Mouse (Mus musculus) limb, embryonic 13.5 days (tissue): Measurements from ENCODE around the gene Slc17a1. TPM values are rescaled to one million over a fixed set of nuclear protein-coding genes. Genes with fewer than 3 reads are reported as not detected.

Source experiments
- ATAC-seq: fragments of 200-750 bp; cut with Nextera tagmentation; 2 replicates; pipeline ENCODE4 v1.8.0; 2017; ENCODE audit warnings: low read depth, moderate number of reproducible peaks, moderate TSS enrichment; ENCODE audit not compliant: low FRiP score
- H3K27ac ChIP-seq: fragments of 300-500 bp; sonication (generic); 2 replicates; pipeline ENCODE4 v1.5.1; 2015; ENCODE audit warnings: inconsistent platforms, mild to moderate bottlenecking, moderate library complexity
- H3K27me3 ChIP-seq: fragments of 300-500 bp; sonication (generic); 2 replicates; pipeline ENCODE4 v1.6.1; 2015; ENCODE audit warnings: mild to moderate bottlenecking, inconsistent platforms
- H3K36me3 ChIP-seq: fragments of 300-500 bp; sonication (generic); 2 replicates; pipeline ENCODE4 v1.6.1; 2015; ENCODE audit warnings: inconsistent platforms, mild to moderate bottlenecking, moderate library complexity
- H3K4me1 ChIP-seq: fragments of 300-500 bp; sonication (generic); 2 replicates; pipeline ENCODE4 v1.6.1; 2015; ENCODE audit warnings: inconsistent platforms
- H3K4me2 ChIP-seq: fragments of 300-500 bp; sonication (generic); replicated peaks from 2 replicates; pipeline ENCODE4 v1.6.1; 2015; ENCODE audit warnings: inconsistent platforms, mild to moderate bottlenecking, moderate library complexity
- H3K4me3 ChIP-seq: fragments of 300-500 bp; sonication (generic); 2 replicates; pipeline ENCODE4 v1.5.1; 2015; ENCODE audit warnings: moderate library complexity, mild to moderate bottlenecking, inconsistent platforms
- H3K9ac ChIP-seq: fragments of 300-500 bp; sonication (generic); 2 replicates; pipeline ENCODE4 v1.6.1; 2015; ENCODE audit warnings: mild to moderate bottlenecking, inconsistent platforms
- H3K9me3 ChIP-seq: fragments of 300-500 bp; sonication (generic); 2 replicates; pipeline ENCODE4 v1.6.1; 2016; ENCODE audit warnings: inconsistent platforms
- WGBS: fragments of 180-500 bp; shearing (Covaris S2); methylation state at CpG from one replicate; pipeline ENCODE4 v1.1.7; 2015; 5-methylcytosine and 5-hydroxymethylcytosine counted together
- polyA plus RNA-seq: library from polyadenylated mRNA; unstranded; fragments of >200 nt; fragmentation: Nextera tagmentation; extraction: Ambion mirVana; gene quantifications from 2 replicates; pipeline ENCODE4 v1.2.1, GENCODE M21; 2015

Slc17a1 gene
- not detected in 2 replicates for polyA plus RNA-seq

GRCm38 (mm10) chr13:23867405-23867804 is at the start of gene Slc17a1:
TSS of gene Slc17a1 (plus strand) at chr13:23867750.
- WGBS = 78% methylated on average over 7 of the region's 7 CpGs
- H3K4me2 ChIP-seq = no peak within 1 kb of the TSS
- 0 out of 2 replicates have a peak within 1 kb of the TSS, but pooled peaks have one; percentile 28 for H3K27ac ChIP-seq
- H3K36me3 ChIP-seq = no peaks in the 10 kb centered on the region
- H3K27me3 ChIP-seq = no peaks in the 10 kb centered on the region
- H3K9ac ChIP-seq = no peak within 1 kb of the TSS
- peaks cover 19% of the 10 kb centered on the region for H3K4me1 ChIP-seq
- no peak within 1 kb of the TSS for H3K4me3 ChIP-seq
- no peak for ATAC-seq
- H3K9me3 ChIP-seq = no peaks in the 10 kb centered on the region

- WGBS = 67% methylated on average over 4 of the region's 4 CpGs
- Histone ChIP-seq H3K9me3 (no peaks in the 10 kb centered on the region), H3K27me3 (no peaks in the 10 kb centered on the region), H3K4me1 (peaks cover 10% of the 10 kb centered on the region; the same call in 1 of the 2 replicates), H3K4me2 (no peak overlapping the region), H3K9ac (no peak overlapping the region), H3K36me3 (no peaks in the 10 kb centered on the region), H3K27ac (no peak overlapping the region), H3K4me3 (no peak overlapping the region)
- ATAC-seq = no peak
Observed at GRCm38 (mm10) chr13:23820179-23820940, 47.2 kb upstream of the Slc17a1 start.

- H3K36me3 ChIP-seq = no peaks in the 10 kb centered on the region
- H3K27me3 ChIP-seq = no peaks in the 10 kb centered on the region
- no peak for ATAC-seq
- no peak overlapping the region for H3K4me2 ChIP-seq
- H3K9ac ChIP-seq = no peak overlapping the region
- no peak overlapping the region for H3K4me3 ChIP-seq
- no peak overlapping the region for H3K27ac ChIP-seq
- peaks cover 10% of the 10 kb centered on the region; the same call in 1 of the 2 replicates for H3K4me1 ChIP-seq
- 82% methylated on average over 3 of the region's 3 CpGs for WGBS
- no peaks in the 10 kb centered on the region for H3K9me3 ChIP-seq
Observed at GRCm38 (mm10) chr13:23822213-23822612, 45.3 kb upstream of the Slc17a1 start.

- ATAC-seq = no peak
- H3K4me1 ChIP-seq = no peaks in the 10 kb centered on the region
- H3K27ac ChIP-seq = no peak overlapping the region
- no peaks in the 10 kb centered on the region for H3K36me3 ChIP-seq
- H3K4me3 ChIP-seq = no peak overlapping the region
- WGBS = 66% methylated on average over 3 of the region's 3 CpGs
- H3K4me2 ChIP-seq = no peak overlapping the region
- H3K9ac ChIP-seq = no peak overlapping the region
- no peaks in the 10 kb centered on the region for H3K27me3 ChIP-seq
- no peaks in the 10 kb centered on the region for H3K9me3 ChIP-seq
Observed at GRCm38 (mm10) chr13:23826606-23827005, 40.9 kb upstream of the Slc17a1 start.

- ATAC-seq = no peak
Observed at GRCm38 (mm10) chr13:23833053-23833452, 34.5 kb upstream of the Slc17a1 start.

GRCm38 (mm10) chr13:23834836-23835235 is 32.7 kb upstream of the Slc17a1 start:
- Histone ChIP-seq H3K27ac (no peak overlapping the region), H3K4me2 (no peak overlapping the region), H3K9ac (no peak overlapping the region), H3K27me3 (no peaks in the 10 kb centered on the region), H3K36me3 (no peaks in the 10 kb centered on the region), H3K9me3 (no peaks in the 10 kb centered on the region), H3K4me3 (no peak overlapping the region), H3K4me1 (0 out of 2 replicates have a peak, but pooled peaks cover 3% of the 10 kb centered on the region)
- ATAC-seq = no peak
- WGBS = 75% methylated on average over 5 of the region's 5 CpGs

More at GRCm38 (mm10) chr13:23833053-23833452, 34.5 kb upstream of the Slc17a1 start:
- H3K36me3 ChIP-seq = no peaks in the 10 kb centered on the region
- no peak overlapping the region for H3K4me3 ChIP-seq
- H3K4me1 ChIP-seq = 0 out of 2 replicates have a peak, but pooled peaks cover 3% of the 10 kb centered on the region
- H3K9me3 ChIP-seq = no peaks in the 10 kb centered on the region
- H3K9ac ChIP-seq = no peak overlapping the region
- H3K27ac ChIP-seq = no peak overlapping the region
- WGBS = 8% methylated on average over 6 of the region's 6 CpGs
- H3K4me2 ChIP-seq = no peak overlapping the region
- H3K27me3 ChIP-seq = no peaks in the 10 kb centered on the region

GRCm38 (mm10) chr13:23836630-23837029 is 30.9 kb upstream of the Slc17a1 start:
- Histone ChIP-seq H3K9me3 (no peaks in the 10 kb centered on the region), H3K4me1 (0 out of 2 replicates have a peak, but pooled peaks cover 3% of the 10 kb centered on the region), H3K27me3 (no peaks in the 10 kb centered on the region), H3K36me3 (no peaks in the 10 kb centered on the region), H3K27ac (no peak overlapping the region), H3K9ac (no peak overlapping the region), H3K4me3 (no peak overlapping the region), H3K4me2 (no peak overlapping the region)
- 86% methylated on average over 5 of the region's 5 CpGs for WGBS
- no peak for ATAC-seq

GRCm38 (mm10) chr13:23839308-23839707 is 28.2 kb upstream of the Slc17a1 start, which contains the start of gene Slc17a3:
TSS of gene Slc17a3 (plus strand) at chr13:23839434.
- Histone ChIP-seq H3K4me2 (no peak within 1 kb of the TSS), H3K27me3 (no peaks in the 10 kb centered on the region; the same call in 1 of the 2 replicates), H3K27ac (no peak within 1 kb of the TSS), H3K4me1 (0 out of 2 replicates have a peak, but pooled peaks cover 3% of the 10 kb centered on the region), H3K36me3 (no peaks in the 10 kb centered on the region), H3K9me3 (no peaks in the 10 kb centered on the region), H3K4me3 (no peak within 1 kb of the TSS), H3K9ac (no peak within 1 kb of the TSS)
- WGBS = 70% methylated on average over 2 of the region's 2 CpGs
- ATAC-seq = no peak

- 18% methylated on average over 4 of the region's 4 CpGs for WGBS
- Histone ChIP-seq H3K36me3 (no peaks in the 10 kb centered on the region), H3K27ac (peak overlapping the region; percentile 70; the same call in 1 of the 2 replicates)
Observed at GRCm38 (mm10) chr13:23845851-23846250, 21.7 kb upstream of the Slc17a1 start.

GRCm38 (mm10) chr13:23849299-23849698 is 18.3 kb upstream of the Slc17a1 start:
- Histone ChIP-seq H3K9me3 (no peaks in the 10 kb centered on the region), H3K27ac (no peak overlapping the region), H3K36me3 (no peaks in the 10 kb centered on the region), H3K4me1 (peaks cover 11% of the 10 kb centered on the region), H3K27me3 (no peaks in the 10 kb centered on the region), H3K4me3 (no peak overlapping the region), H3K9ac (no peak overlapping the region), H3K4me2 (no peak overlapping the region)
- WGBS = 73% methylated on average over 2 of the region's 2 CpGs
- no peak for ATAC-seq

More at GRCm38 (mm10) chr13:23845851-23846250, 21.7 kb upstream of the Slc17a1 start:
- Histone ChIP-seq H3K27me3 (no peaks in the 10 kb centered on the region; the same call in 1 of the 2 replicates), H3K4me3 (no peak overlapping the region), H3K4me1 (peaks cover 14% of the 10 kb centered on the region), H3K9me3 (no peaks in the 10 kb centered on the region), H3K9ac (no peak overlapping the region), H3K4me2 (no peak overlapping the region)
- ATAC-seq = peak; percentile 48; the same call in 1 of the 2 replicates

- Histone ChIP-seq H3K27me3 (no peaks in the 10 kb centered on the region), H3K9me3 (no peaks in the 10 kb centered on the region), H3K4me3 (no peak overlapping the region), H3K9ac (no peak overlapping the region), H3K27ac (no peak overlapping the region), H3K4me2 (no peak overlapping the region), H3K36me3 (no peaks in the 10 kb centered on the region), H3K4me1 (no peaks in the 10 kb centered on the region)
- ATAC-seq = no peak
- 59% methylated on average over 3 of the region's 3 CpGs for WGBS
Observed at GRCm38 (mm10) chr13:23856401-23856800, 11.1 kb upstream of the Slc17a1 start.

- no peak overlapping the region for H3K9ac ChIP-seq
- ATAC-seq = no peak
- no peaks in the 10 kb centered on the region for H3K27me3 ChIP-seq
- H3K9me3 ChIP-seq = no peaks in the 10 kb centered on the region
- no peak overlapping the region for H3K4me2 ChIP-seq
- no peak overlapping the region for H3K27ac ChIP-seq
- no peak overlapping the region for H3K4me3 ChIP-seq
- H3K4me1 ChIP-seq = peaks cover 5% of the 10 kb centered on the region
- H3K36me3 ChIP-seq = no peaks in the 10 kb centered on the region
Observed at GRCm38 (mm10) chr13:23861815-23862214, 5.7 kb upstream of the Slc17a1 start.
